Mouse (Mus musculus) right cerebral cortex, postnatal 4 days (tissue): ENCODE data around the gene Rasgrp4.
"Not testable (repeated sequence)": the region's sequence is repeated elsewhere in the genome, so short reads cannot be mapped to it uniquely, and the experiment has no call there.

Experiments
- DNase-seq: peaks from one replicate; pipeline ENCODE4 v3.0.0-alpha.2; 2022

Gene Rasgrp4

GRCm38 (mm10) chr7:29134693-29135386 is at the start of gene Rasgrp4:
TSS of gene Rasgrp4 (plus strand) at chr7:29134851.
- no peak for DNase-seq

- no peak for DNase-seq
These were observed 48.7 kb upstream of the Rasgrp4 start for GRCm38 (mm10) chr7:29085981-29086380.

DNA sequence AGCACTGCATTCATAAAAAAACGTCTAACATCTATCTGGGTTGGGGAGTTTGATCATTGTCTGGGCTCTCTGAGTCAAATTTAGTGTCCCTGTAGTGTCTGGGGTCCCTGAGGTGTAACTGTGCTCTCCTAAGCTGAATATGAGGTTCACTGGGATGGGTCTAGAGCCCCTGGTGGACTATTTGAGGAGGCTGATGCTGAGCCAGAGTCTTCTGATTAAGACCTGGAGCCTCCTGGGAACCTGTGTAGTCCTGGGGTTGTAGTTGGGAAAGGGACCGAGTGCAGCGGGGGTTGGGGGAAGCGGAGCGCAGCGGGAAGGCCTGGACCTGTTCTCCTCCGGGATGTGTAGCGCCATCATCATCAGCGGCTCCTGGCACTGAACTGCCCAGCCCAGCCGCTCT is 47.7 kb upstream of the Rasgrp4 start:
- DNase-seq, result no peak

GRCm38 (mm10) chr7:29088817-29089216 is 45.8 kb upstream of the Rasgrp4 start:
- no peak for DNase-seq

DNA sequence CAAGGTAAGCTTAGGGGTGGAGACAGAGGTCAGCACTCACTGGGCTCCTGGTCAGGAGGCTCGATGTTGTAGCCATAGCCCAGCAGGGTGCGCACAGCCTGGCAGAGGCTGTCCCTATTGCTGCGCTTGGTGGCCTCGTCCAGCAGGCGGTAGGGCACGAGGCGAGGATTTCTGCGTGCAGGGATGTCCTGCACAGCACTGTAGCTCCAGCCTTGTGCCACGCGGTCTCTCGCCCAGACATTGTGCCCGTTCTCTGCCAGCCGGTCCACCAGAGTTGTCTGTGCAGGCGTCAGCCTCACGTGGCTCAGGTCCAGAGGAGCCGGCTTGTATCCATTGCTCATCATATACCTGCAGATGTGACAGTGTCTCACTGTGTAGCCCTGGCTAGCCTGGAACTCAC is 37.5 kb upstream of the Rasgrp4 start:
- DNase-seq, result no peak

DNA sequence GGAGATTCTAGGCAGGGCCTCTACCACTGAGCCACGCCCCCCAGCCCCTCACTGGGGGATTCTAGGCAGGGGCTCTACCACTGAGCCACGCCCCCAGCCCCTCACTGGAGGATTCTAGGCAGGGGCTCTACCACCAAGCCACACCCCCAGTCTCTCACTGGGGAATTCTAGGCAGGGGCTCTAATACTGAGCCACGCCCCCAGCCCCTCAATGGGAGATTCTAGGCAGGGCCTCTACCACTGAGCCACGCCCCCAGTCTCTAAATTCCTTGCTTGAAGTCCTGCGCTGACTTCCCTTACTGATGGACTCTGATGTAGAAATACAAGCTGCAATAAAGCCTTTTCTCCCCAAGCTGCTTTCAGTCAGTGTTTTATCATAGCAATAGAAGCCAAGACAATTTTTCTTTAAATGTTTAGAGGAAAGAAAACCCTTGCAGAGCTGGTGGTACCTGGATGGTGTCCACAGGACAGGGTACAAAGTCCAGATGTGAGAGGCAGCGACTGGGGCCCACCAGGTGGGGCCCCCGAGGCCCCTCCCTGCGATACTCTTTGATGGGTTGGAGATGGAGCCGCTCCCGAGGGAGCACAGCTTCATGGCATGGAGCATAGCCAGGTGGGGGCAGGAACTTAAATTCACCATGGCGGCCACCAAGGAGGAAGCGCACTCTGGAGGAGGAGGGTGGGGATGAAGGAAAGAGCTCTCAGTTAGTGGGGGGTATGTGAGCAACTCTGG is 33.2 kb upstream of the Rasgrp4 start:
- no peak for DNase-seq

GRCm38 (mm10) chr7:29108992-29109955 is 25.4 kb upstream of the Rasgrp4 start:
- DNase-seq, result peak; percentile 56

DNA sequence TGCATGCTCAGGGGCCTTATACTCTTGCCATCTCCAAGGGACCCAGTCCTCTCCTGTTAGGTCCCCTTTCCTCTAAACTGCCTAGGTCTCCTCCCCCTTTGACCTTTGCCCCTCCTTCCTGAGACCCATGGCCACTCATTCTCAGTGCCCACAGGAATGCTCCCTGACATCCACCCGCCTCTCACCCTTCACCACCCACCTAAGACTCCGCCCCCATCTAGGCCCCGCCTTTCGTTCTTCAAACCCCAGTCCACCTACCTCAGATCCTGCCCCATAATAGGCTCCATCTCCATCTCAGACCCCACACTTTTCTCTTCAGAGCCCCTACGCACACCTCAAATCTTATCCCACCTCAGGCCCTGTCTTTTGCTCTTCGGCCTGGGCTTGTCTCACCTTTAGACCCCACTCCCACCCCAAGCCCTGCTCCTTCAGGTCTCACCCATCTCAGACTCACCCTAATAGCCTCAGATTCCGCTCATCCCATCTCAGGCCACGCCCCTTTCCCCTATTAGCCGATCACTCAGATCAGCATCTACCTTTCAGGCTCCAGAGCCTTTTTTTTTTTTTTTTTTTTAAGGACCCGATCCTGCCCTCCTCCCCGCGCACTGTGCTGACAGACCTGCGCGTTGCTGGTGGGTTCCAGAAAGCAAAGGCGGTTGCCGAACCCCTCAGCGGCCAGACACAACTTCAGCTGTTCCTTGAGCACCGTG is 16.4 kb upstream of the Rasgrp4 start:
- DNase-seq, result no peak

DNA sequence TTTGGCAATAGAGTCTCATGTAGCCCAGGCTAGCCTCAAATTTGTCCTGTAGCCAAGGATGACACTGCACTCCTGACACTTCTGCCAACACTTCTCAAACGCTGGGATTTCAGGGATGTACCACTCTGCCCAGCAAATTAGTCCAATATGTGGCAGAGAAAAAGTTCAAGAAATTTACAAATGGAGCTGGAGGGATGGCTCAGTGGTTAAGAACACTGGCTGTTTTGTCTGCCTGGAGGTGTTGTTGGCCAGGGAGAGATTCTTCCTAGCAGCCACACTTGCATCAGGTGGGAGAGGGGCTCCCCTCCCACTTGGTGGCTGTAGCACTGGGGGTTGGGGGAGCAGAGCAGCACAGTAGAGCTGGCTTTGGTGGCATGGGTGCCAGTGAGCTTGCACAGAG is 15.1 kb upstream of the Rasgrp4 start:
- DNase-seq, result no peak

- no peak for DNase-seq
These were observed 11.8 kb upstream of the Rasgrp4 start for GRCm38 (mm10) chr7:29122821-29123220.

GRCm38 (mm10) chr7:29123531-29124358 is 10.9 kb upstream of the Rasgrp4 start:
- DNase-seq, result no peak

GRCm38 (mm10) chr7:29124970-29125369 is 9.7 kb upstream of the Rasgrp4 start, which contains the start of gene Ryr1:
TSS of gene Ryr1 (minus strand) at chr7:29125179.
- DNase-seq, result peak; percentile 22

- DNase-seq, result no peak
These were observed 8.3 kb upstream of the Rasgrp4 start for GRCm38 (mm10) chr7:29126173-29126915.

GRCm38 (mm10) chr7:29128725-29129124 is 5.9 kb upstream of the Rasgrp4 start:
- DNase-seq, result no peak

GRCm38 (mm10) chr7:29134230-29134629 is 421 bp upstream of the Rasgrp4 start:
- DNase-seq, result no peak

- no peak for DNase-seq
These were observed 2.8 kb downstream of the Rasgrp4 start for GRCm38 (mm10) chr7:29137429-29137828.

- DNase-seq, result not testable (repeated sequence)
These were observed 4.6 kb downstream of the Rasgrp4 start for GRCm38 (mm10) chr7:29139237-29139636.

DNA sequence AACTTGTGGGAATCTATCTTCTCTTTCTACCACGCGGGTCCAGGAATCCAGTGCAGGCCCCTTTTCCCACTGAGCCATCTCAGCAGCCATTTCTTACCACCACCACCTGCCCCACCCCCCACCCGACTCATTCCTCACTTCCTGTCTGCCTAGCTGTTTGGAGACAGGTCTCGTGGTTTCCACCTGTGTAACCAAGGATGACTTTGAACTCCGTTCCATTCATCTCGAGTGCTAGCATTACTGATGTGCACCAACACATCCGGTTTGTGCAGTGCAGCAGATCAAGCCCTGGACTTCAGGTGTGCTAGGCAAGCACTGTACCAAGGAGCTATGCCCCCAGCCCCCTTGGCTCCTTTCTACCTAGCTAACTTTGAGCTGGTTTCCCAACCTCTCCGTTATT is 6.8 kb downstream of the Rasgrp4 start:
- DNase-seq, result no peak

- DNase-seq, result no peak
These were observed 9.4 kb downstream of the Rasgrp4 start for GRCm38 (mm10) chr7:29144006-29144405.

- DNase-seq, result no peak
These were observed 12.1 kb downstream of the Rasgrp4 start for GRCm38 (mm10) chr7:29146625-29147367.
